Mouse (Mus musculus): ENCODE measurements around the gene Cdkl5. TPM values are rescaled to one million over a fixed set of nuclear protein-coding genes. Genes with fewer than 3 reads are reported as not detected.

Cdkl5 gene
- polyA plus RNA-seq, 1 experiment: 0.25 TPM

GRCm38 (mm10) chrX:161018179-161018578, 23.7 kb upstream of the Cdkl5 start:
- Histone ChIP-seq H3K79me3 (ENCODE audit: low read depth) (no peaks in the 10 kb centered on the region), H3K27me3 (ENCODE audit: control insufficient read depth, insufficient read depth, insufficient read length) (no peaks in the 10 kb centered on the region), H3ac (ENCODE audit: control insufficient read depth, insufficient read length, low read depth) (no peak overlapping the region), H3K4me3 (ENCODE audit: insufficient read depth, poor library complexity, severe bottlenecking) (no peak overlapping the region), H3K79me2 (ENCODE audit: control insufficient read depth, insufficient read depth) (no peaks in the 10 kb centered on the region), H3K36me3 (ENCODE audit: control insufficient read depth, insufficient read depth) (no peaks in the 10 kb centered on the region)
- TF ChIP-seq FOSL1 (IDR thresholded peaks at IDR 0.05; ENCODE audit: insufficient read depth, low read length, poor library complexity, severe bottlenecking) (no peak), CEBPB (IDR thresholded peaks at IDR 0.05; ENCODE audit: low read depth) (no peak), MAX (IDR thresholded peaks at IDR 0.05) (no peak), MYOG (IDR thresholded peaks at IDR 0.05; ENCODE audit: control insufficient read depth, extremely low read depth, insufficient read length) (no peak), USF1 (IDR thresholded peaks at IDR 0.05; ENCODE audit: low read depth) (no peak), CTCF (IDR thresholded peaks at IDR 0.05; ENCODE audit: control insufficient read depth, insufficient read depth, insufficient read length) (no peak), MYOD1 (IDR thresholded peaks at IDR 0.05; ENCODE audit: control insufficient read depth, insufficient read length, low read depth) (no peak)

GRCm38 (mm10) chrX:161006272-161006671, 11.8 kb upstream of the Cdkl5 start:
- Histone ChIP-seq H3K79me2 (ENCODE audit: control insufficient read depth, insufficient read depth) (no peaks in the 10 kb centered on the region), H3ac (ENCODE audit: control insufficient read depth, insufficient read length, low read depth) (no peak overlapping the region), H3K27me3 (ENCODE audit: control insufficient read depth, insufficient read depth, insufficient read length) (no peaks in the 10 kb centered on the region), H3K36me3 (ENCODE audit: control insufficient read depth, insufficient read depth) (no peaks in the 10 kb centered on the region), H3K4me3 (ENCODE audit: insufficient read depth, poor library complexity, severe bottlenecking) (no peak overlapping the region), H3K79me3 (ENCODE audit: low read depth) (no peaks in the 10 kb centered on the region)
- TF ChIP-seq USF1 (IDR thresholded peaks at IDR 0.05; ENCODE audit: low read depth) (no peak), MYOG (IDR thresholded peaks at IDR 0.05; ENCODE audit: control insufficient read depth, extremely low read depth, insufficient read length) (no peak), CTCF (IDR thresholded peaks at IDR 0.05; ENCODE audit: control insufficient read depth, insufficient read depth, insufficient read length) (no peak), CEBPB (IDR thresholded peaks at IDR 0.05; ENCODE audit: low read depth) (no peak), FOSL1 (IDR thresholded peaks at IDR 0.05; ENCODE audit: insufficient read depth, low read length, poor library complexity, severe bottlenecking) (no peak), MAX (IDR thresholded peaks at IDR 0.05) (no peak), MYOD1 (IDR thresholded peaks at IDR 0.05; ENCODE audit: control insufficient read depth, insufficient read length, low read depth) (no peak)

GRCm38 (mm10) chrX:160996051-160996450, 1.5 kb upstream of the Cdkl5 start:
- no peak for TF ChIP-seq CTCF (IDR thresholded peaks at IDR 0.05; ENCODE audit: control insufficient read depth, insufficient read depth, insufficient read length)
- no peak for TF ChIP-seq MYOG (IDR thresholded peaks at IDR 0.05; ENCODE audit: control insufficient read depth, extremely low read depth, insufficient read length)
- no peak for TF ChIP-seq CEBPB (IDR thresholded peaks at IDR 0.05; ENCODE audit: low read depth)
- Histone ChIP-seq H3K4me3 (ENCODE audit: insufficient read depth, poor library complexity, severe bottlenecking) (no peak overlapping the region), H3K79me3 (ENCODE audit: low read depth) (no peaks in the 10 kb centered on the region), H3K36me3 (ENCODE audit: control insufficient read depth, insufficient read depth) (no peaks in the 10 kb centered on the region), H3K27me3 (ENCODE audit: control insufficient read depth, insufficient read depth, insufficient read length) (no peaks in the 10 kb centered on the region), H3ac (ENCODE audit: control insufficient read depth, insufficient read length, low read depth) (no peak overlapping the region), H3K79me2 (ENCODE audit: control insufficient read depth, insufficient read depth) (no peaks in the 10 kb centered on the region)

GRCm38 (mm10) chrX:160995131-160995667, 695 bp upstream of the Cdkl5 start:
- no peak overlapping the region for H3ac ChIP-seq (ENCODE audit: control insufficient read depth, insufficient read length, low read depth)
- no peaks in the 10 kb centered on the region for H3K79me3 ChIP-seq (ENCODE audit: low read depth)
- H3K79me2 ChIP-seq (ENCODE audit: control insufficient read depth, insufficient read depth): no peaks in the 10 kb centered on the region
- H3K27me3 ChIP-seq (ENCODE audit: control insufficient read depth, insufficient read depth, insufficient read length): no peaks in the 10 kb centered on the region
- peak overlapping the region; percentile 34 for H3K4me3 ChIP-seq (ENCODE audit: insufficient read depth, poor library complexity, severe bottlenecking)
- no peaks in the 10 kb centered on the region for H3K36me3 ChIP-seq (ENCODE audit: control insufficient read depth, insufficient read depth)
- no peak for TF ChIP-seq FOSL1 (IDR thresholded peaks at IDR 0.05; ENCODE audit: insufficient read depth, low read length, poor library complexity, severe bottlenecking)
- TF ChIP-seq CEBPB (IDR thresholded peaks at IDR 0.05; ENCODE audit: low read depth): no peak
- TF ChIP-seq MAX (IDR thresholded peaks at IDR 0.05): no peak
- TF ChIP-seq CTCF (IDR thresholded peaks at IDR 0.05; ENCODE audit: control insufficient read depth, insufficient read depth, insufficient read length): no peak
- no peak for TF ChIP-seq MYOG (IDR thresholded peaks at IDR 0.05; ENCODE audit: control insufficient read depth, extremely low read depth, insufficient read length)
- no peak for TF ChIP-seq USF1 (IDR thresholded peaks at IDR 0.05; ENCODE audit: low read depth)
- TF ChIP-seq MYOD1 (IDR thresholded peaks at IDR 0.05; ENCODE audit: control insufficient read depth, insufficient read length, low read depth): no peak

GRCm38 (mm10) chrX:160993749-160994539, 560 bp downstream of the Cdkl5 start:
- Histone ChIP-seq H3K79me3 (ENCODE audit: low read depth) (no peaks in the 10 kb centered on the region), H3ac (ENCODE audit: control insufficient read depth, insufficient read length, low read depth) (peak overlapping the region; percentile 30), H3K36me3 (ENCODE audit: control insufficient read depth, insufficient read depth) (no peaks in the 10 kb centered on the region), H3K27me3 (ENCODE audit: control insufficient read depth, insufficient read depth, insufficient read length) (no peaks in the 10 kb centered on the region), H3K4me3 (ENCODE audit: insufficient read depth, poor library complexity, severe bottlenecking) (peak overlapping the region; percentile 30), H3K79me2 (ENCODE audit: control insufficient read depth, insufficient read depth) (no peaks in the 10 kb centered on the region)
- TF ChIP-seq MAX (IDR thresholded peaks at IDR 0.05) (no peak), USF1 (IDR thresholded peaks at IDR 0.05; ENCODE audit: low read depth) (no peak), MYOD1 (IDR thresholded peaks at IDR 0.05; ENCODE audit: control insufficient read depth, insufficient read length, low read depth) (no peak), CTCF (IDR thresholded peaks at IDR 0.05; ENCODE audit: control insufficient read depth, insufficient read depth, insufficient read length) (no peak), CEBPB (IDR thresholded peaks at IDR 0.05; ENCODE audit: low read depth) (no peak), FOSL1 (IDR thresholded peaks at IDR 0.05; ENCODE audit: insufficient read depth, low read length, poor library complexity, severe bottlenecking) (no peak), MYOG (IDR thresholded peaks at IDR 0.05; ENCODE audit: control insufficient read depth, extremely low read depth, insufficient read length) (no peak)
